Mouse (Mus musculus) cerebellum, postnatal 10 days (tissue): ENCODE results near the gene Rpl18a.

Experiments used
- DNase-seq, 2 experiments: peaks; one replicate each; pipeline ENCODE4 v3.0.0; 2021; ENCODE audit warnings: mixed read lengths in 2 of 2

The Rpl18a gene

DNA sequence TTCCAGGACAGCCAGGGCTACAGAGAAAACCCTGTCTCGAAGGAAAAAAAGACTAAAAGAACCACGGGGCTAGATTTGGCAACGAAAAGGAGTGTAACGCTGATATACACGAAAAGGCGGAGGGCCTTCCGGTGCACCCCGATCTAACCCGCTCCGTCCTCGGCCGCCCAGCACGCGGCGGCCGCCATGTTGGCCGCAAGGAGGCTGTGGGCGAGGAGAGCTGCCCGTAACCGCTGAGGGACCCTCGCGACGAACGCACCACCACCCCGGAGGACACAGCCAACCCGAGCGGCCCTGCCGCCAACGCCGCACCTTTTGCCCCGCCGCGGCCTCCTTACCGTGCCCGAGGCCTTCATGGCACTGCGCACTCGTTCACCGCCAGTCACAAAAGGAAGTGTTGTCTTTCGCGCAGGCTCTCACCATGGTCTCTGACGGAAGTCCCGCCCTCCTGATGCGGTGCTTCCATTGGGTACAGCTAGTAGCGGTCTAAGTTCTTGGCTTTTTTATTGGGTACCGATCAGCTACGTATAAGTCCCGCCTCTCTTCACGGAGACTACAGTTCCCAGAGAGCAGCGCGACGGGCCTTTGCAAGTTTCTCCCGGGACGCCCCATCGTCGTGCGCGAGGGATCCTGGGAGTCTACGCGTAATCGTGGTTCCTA lies at the start of gene Rpl18a:
Rpl18a (minus strand) TSS at position 392 of the 660 bp plus-strand sequence.
- DNase-seq, result peak; percentile 94 to 96

DNA sequence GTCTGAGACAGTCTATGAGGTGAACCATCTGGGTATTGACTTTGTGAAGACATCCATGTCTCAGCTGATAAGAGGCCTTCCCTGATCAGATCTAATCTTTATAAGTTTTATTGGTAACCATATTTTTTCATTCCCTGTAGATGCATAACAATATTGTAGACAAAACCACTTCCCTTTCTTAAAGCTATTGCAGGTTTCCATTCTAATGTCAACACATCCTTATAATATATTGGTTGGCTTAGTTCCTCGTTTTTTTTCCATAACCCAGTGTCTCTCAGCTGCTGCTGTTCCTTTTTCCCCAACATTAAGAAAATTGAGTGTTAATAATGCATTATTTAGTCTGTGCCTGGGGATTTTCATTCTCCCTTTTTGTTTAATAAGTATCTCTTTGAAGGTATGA lies 46.0 kb upstream of the Rpl18a start:
- DNase-seq, result no peak

DNA sequence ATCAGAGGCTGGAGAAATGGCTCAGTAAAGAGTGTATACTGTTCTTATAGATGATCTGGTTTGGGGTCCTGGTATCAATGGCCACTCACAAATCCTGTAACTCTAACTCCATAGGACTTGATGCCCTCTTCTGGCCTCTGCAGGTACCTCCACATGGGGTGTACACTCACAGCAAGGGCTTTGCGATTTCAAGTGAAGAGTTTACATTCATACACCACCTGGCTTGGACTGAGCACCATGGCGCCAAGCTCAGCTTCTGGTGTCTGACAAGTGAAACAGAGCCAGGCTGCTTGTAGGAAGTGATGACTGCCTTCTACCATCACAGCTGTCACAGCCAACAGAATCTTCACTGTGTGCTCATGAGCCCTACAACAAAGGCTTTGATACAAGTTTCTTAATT lies 44.3 kb upstream of the Rpl18a start:
- DNase-seq, result no peak

DNA sequence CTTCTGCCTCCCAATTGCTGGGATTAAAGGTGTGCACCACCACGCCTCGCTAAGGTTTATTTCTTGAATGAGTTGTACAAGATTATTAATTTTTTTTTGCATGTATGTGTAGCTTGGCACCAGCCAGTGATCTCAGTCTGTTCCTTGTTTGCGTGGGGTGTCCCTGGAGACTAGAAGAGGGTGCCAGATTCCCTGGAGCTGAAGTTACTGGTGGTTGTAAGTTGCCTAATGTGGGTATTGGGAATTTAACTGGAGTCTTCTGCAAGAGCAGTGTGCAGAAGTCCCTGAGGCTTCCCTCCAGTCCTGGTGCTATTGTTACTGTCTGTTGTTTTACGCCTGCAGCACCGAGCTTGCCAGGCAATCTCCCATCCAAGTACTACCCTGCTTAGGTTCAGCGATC lies 40.0 kb upstream of the Rpl18a start:
- no peak for DNase-seq

DNA sequence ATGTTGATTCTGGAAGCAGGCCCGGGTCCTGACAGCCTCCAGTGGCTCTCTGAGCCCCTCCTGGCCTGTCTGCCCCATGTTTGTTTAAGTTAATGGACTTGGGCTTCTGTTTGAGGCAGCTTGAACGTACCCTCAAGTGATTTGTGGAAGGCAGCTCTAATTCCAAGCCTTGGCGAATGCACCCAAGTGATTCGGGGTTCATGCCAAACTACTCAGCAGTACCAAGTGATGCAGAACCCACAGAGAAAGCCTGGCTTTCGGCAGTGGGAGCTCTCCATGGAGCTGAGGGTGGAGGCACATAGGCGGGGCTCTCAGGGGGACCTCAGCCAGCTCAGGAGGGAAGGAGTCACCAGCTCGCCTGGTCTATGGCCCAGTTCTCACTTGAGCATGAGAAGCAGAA lies 37.6 kb upstream of the Rpl18a start:
- DNase-seq, result peak; percentile 26 to 33

DNA sequence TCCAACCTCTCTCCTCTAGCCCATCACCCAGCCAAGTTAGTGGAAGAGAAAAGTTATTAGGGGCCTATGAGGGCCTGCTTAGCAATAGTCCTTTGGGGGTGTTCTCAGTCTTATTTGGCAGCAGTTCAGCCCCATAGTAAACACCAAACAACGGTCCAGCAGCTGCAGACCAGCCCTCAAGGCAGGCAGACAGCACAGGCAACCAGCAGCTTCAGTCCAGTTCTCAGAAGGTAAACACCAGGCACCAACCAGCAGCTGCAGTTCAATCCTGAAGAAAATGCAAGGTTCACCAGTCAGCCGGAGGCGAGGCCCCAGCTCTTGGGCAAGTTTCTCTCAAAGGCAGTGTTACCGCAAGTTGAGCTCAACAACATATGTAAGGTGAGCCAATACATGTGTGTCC lies 35.8 kb upstream of the Rpl18a start:
- no peak for DNase-seq

DNA sequence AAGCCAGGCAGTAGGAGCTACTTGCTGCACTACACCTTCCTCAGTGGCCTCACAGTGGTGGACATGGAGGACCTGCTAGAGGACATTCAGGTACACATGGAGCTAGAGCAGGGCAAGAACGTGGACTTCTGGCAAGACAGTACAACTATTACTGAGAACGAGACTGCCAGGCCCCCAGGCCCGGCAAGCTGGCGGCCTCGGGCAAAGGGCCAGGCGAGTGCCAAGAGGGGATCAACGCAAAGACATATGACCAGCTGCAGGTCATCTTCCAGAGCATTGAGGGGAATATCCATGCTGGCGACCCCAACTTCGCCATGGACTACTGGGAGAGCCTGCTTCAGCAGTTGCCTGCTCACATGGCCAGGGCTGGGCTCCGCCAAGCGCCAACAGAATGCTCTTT lies 34.5 kb upstream of the Rpl18a start:
- peak; percentile 39 to 50 for DNase-seq

DNA sequence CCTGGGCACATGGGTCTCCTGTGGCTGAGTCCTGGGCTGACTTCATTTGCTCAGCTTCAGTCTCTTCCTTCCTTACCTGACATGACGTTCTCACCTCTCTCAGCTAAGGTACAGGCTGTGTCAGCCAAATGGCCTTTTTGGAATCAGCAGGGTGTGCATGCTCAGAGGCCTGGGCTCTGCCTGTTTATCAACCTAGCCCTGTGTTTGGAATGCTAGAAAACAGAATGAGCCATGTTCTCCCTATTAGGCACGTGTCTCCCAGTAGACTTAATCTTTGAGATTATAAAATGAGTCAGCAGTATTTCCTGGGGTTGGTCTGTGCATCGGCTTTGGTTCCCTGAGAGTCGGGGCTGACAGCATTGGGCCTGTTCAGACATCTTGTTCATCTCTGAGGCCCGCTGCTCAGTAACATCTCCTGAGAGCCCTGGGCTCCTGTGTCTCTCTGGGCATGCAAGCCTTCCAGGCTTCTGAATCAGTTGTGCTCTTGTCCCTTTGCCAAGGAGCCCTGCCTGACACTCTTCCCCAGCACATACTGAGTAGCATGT lies 31.6 kb upstream of the Rpl18a start:
- no peak for DNase-seq

DNA sequence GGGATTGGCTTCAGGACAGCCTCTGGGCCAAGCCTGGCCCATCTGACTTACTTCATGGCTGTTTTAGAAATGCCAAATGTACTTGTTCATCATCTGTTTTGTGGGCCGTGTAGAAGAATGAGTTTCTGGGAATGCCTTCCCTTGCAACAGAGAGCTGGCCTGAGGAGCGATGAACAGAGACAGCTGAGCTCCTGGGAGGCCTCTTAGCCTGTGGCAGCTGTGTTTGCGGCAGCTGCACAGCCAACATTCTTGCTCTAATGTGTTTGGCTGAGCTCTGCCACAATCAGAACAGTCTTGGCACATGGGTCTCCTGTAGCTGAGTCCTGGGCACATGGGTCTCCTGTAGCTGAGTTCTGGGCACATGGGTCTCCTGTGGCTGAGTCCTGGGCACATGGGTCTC lies 30.9 kb upstream of the Rpl18a start:
- DNase-seq, result no peak

DNA sequence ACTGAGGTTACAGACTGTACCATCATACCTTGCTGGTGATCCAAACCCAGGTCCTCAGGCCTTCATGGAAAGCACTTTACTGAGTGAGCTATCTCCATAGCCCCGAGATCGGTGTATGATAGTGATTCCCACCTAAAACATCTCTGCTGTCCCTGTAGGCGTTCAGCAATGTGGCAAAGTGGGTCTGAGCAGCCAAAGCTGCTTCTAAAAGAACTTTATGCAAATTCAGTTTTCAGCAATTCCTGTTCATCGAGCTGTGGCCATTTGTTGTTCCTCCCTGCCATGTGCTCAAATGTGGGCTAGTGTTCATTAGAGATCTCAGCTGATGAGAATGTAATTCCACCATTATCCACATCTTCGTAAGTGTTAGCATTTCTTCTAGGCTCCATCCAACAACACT lies 29.2 kb upstream of the Rpl18a start:
- DNase-seq, result no peak

DNA sequence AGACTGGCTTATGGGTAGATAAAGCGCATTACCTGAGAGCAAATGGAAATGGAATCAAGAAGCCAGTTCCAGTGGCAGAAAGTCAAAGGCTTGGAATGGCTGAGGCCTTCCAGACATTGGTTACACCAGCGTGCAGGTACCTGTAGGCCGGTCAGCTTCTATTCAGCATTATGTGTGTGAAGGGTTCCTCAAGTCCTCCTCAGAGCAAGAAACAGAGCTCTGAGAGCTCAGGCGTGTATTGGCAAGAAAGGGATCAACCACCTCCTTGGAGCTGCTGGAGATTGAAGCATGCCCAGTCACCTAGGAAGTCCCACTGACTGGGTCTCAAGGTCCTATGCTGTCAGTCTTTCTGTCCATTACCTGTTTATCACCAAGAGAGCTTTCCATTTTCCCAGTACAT lies 28.5 kb upstream of the Rpl18a start:
- no peak for DNase-seq

DNA sequence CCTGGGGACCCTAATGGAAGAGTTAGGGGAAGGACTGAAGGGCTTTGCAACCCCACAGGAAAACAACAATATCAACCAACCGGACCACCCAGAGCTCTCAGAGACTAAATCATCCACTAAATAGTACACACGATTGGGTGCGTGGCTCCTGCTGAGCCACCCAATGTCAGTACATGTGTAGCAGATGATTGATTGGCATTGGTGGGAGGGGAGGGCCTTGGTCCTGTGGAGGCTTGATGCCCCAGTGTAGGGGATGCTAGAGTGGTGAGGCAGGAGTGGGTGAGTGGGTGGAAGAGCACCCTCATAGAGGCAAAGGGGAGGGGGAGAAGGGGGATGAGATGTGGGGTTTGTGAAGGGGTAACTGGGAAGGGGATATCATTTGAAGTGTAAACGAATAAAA lies 26.9 kb upstream of the Rpl18a start:
- no peak for DNase-seq

DNA sequence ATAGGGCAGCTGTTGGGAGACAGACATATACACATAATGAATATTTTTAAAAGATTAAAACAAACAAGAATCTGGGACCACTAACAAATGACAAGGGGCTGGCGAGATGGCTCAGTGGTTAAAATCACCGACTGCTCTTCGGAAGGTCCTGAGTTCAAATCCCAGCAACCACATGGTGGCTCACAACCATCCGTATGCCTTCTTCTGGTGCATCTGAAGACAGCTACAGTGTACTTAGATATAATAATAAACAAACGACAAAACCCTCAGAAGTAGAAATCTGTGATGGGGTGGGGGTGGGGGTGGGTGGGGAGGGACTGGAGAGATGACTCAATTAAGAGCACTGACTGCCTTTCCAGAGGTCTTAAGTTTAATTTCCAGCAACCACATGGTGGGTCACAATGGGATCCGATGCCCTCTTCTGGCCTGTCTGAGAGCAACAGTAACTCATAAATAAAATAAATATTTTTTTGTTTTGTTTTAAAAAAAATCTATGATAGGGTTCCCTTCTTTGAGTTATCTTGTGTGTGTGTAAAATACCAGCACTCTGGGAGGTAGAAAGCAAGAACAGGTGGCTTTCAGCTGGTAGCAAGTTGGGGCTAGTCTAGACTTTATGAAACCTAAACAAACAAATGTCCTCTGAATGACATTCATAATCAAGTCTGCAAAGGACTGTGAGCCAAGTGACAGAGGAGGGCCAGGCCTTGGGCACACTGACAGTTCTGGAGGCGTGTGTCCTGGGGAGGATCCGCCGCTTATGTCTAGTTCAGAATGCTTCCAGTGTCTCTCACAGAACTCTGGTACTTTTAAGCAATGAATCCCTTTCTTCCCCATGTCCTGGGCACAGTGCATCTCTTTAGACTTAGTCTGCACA lies 23.1 kb upstream of the Rpl18a start:
- peak in 1 of 2 experiments; percentile 19 for DNase-seq

DNA sequence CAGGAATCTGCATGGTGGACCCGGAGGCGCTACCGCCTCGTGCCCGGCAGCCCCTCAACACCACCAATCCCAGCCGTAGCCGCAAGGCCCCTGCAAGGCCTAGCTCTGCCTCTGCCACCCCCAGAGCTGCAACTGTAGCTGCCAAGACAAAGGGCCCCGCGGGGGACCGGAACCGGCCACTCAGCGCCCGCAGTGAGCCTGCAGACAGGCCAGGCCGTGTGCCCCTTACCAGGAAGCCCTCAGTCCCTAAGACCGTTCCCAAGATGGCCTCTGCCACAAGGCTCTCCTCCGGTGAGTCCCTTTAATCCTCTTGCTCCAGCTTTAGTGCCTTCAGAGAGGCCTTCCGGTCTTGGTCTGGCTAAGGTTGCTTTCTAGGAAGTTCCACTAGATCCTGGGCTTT lies 17.5 kb upstream of the Rpl18a start:
- no peak for DNase-seq

DNA sequence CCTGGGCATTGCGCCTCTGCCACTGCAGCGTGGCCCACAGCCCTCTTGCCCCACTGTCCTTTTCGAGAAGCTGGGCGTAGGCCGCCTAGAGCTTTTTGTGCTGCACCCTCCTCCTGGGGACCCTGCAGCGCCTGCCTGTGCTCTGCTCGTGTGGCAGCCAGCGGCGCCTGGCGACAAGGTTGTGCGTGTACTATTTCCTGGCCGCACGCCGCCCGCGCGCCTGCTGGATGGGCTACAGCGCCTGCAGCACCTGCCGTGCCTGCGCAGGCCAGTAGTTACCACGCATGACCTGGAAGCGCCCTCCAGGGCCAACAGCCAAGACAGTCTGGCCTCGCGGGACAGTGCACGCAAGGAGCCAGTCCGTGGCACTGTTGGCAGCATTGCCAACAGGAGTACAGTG lies 16.3 kb upstream of the Rpl18a start:
- peak in 1 of 2 experiments; percentile 21 for DNase-seq

DNA sequence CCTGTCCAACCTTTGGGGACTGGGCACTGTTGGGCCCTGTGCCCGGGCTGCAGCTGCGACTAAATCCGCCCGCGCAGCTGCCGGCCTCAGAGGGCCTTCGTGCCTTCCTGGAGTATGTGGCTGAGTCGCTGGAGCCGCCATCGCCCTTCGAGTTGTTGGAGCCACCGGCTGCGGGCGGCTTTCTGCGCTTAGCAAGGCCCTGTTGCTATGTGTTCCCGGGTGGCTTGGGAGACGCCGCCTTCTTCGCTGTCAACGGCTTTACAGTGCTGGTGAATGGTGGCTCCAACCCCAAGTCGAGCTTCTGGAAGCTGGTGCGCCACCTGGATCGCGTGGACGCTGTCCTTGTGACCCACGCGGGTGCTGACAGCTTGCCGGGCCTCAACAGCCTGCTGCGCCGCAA lies 15.7 kb upstream of the Rpl18a start:
- DNase-seq, result no peak

DNA sequence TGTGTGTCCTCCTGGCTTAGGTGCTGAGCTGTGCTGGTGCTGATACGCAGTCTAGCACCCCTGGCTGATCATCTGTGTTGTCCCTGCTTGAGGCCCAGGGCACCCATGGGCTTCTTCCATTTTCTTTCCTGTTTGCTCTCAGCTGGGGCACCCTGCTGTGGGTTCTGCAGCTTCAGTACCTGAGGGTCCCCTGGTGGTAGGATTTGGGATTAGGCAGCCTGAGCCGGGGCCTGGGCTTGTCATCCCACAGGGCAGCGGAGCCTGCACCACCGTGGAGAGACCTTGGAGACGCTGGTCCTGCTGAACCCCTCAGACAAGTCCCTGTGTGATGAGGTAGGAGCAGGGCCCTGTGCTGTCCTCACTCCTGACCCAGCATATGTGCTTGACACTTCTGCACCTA lies 14.4 kb upstream of the Rpl18a start:
- DNase-seq, result peak in 1 of 2 experiments; percentile 41

DNA sequence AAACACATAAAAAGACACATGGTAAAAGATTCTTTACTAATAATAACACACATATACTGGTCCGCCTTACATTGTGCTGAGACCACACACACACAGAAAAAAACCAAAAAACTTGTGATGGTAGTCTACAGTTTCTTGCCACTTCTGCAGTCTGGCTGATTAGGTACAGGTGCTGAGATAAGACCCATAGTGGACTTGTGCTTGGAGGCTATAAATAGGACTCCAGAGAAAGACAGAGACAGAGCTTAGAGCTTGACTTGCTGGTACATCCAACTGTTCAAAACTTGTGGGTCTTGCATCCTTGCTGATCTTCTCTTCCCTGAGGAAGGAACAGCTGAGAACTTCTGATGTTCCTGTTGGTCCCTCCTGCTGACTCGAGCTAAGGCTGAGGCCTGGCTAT lies 10.3 kb upstream of the Rpl18a start:
- no peak for DNase-seq

DNA sequence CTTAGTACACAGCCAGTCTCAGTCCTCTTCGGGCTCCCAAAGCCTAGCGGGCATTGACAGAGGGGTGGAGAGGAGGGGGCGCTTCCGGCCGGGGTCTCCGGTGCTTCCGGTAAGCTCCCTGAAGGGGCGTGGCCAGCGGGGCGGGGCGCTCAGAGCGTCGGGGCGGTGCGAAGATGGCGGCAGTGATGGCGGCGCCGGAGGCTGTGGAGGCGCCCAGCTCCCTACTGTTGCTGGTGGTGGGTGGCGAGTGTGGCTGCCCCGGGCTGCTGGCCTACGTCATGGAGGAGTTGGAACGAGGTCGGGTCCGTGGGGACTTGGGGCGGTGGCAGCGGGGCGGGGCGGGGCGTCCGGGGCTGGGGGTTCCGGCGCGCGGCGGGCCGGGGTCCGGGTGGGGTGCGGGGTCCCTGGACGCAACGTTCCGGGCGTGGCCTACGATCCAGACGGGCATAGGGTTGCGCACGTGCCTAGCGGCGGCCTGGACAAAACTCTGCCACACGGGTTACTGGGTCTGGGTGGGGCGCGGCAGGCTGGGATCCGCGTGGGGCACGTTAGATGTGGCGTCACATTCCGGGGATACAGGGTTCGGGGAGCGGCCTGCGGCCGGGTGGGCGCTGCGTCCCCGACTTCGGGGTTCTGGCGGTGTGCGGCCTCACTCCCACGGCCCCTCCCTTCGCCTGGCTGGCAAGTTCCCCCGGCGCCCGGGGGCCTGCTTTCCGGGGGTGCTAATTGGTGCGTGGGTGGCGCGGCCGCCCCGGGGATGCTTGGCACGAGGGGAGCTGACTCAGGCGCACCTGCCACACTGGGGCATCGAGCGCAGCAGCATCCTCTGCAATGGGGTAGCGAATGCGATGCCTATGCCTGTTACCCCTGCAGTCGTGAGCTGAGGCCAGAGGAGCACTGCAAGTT lies 8.9 kb upstream of the Rpl18a start, which contains the start of gene Map1s:
Map1s (plus strand) TSS at position 102 of the 906 bp plus-strand sequence.
- DNase-seq, result peak; percentile 97 to 98

DNA sequence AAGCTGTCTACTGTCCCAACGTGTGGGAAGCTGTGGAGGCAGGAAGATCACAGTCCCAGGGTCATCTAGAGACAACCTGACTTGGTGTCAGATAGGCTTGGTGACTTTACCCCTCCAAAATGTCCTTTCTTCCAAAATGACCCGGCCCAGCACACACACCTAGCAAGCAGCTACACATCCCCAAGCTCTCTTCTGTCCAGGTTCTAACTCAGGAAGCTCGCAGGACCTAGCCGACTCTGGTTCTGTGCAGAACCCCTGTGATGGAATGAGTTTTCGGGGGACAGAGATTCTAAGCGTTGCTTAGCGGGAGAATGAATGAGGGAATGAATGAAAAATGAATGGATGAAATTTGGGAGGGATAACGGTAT lies 8.2 kb upstream of the Rpl18a start:
- DNase-seq, result no peak

DNA sequence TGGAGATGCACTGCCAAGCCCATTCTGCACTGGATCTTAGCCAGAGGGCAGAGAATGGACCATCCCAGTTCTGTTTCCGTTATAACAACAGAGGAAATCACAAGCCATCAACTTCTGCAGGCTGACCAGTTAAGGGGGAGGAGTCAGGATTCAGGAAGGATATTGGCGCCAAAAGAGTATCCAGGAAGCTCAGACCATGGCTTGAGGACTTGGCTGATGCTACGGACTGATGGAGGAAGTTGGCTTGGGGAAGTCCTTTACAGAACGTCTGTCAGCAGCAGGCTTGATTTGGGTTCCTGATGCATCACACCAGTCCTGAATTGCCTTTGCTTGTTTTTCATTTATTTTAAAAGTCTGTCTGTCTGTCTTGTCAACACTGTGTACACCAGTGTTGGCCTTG lies 7.3 kb upstream of the Rpl18a start:
- DNase-seq, result no peak

DNA sequence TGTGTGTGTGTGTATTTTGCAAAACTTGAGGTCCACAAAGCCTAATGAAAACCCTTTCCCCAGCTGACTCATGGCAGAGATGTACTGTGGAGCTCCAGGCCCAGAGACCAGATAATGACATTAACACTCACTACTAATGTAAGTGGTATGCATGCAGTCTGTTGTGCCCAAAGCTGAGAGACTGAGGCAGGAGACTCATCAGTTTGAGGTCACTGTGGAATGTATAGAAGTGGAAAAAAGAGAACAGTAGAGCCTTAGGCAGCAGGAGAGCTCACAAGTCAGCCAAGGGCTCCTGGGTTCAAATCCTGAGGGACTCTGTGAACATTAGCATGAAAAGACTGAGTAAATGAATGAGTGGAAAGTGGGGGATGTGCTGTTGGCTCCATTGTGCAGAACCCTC lies 6.4 kb upstream of the Rpl18a start:
- DNase-seq, result no peak

DNA sequence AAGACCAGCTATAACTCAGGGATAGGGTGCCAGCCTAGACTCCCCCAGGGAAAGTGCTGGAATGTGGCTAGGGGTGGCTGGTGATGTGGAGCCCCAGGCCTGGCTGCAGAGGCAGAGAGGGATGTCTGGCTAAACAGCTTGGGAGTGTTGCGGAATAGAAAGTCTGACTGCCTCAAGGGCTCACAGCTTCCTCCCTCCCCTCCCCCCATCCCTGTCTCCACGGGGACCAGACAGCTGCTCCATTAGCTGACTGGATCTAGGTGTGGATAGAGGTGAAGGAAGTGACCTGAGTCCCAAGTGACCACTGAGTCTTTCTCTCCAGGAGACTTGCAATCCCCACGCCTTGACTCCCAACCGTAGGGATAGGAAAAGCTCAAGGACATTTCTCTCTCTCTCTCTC lies 5.9 kb upstream of the Rpl18a start:
- DNase-seq, result peak in 1 of 2 experiments; percentile 26
